Mouse (Mus musculus): Measurements from ENCODE around the gene Synpo2.

DNA sequence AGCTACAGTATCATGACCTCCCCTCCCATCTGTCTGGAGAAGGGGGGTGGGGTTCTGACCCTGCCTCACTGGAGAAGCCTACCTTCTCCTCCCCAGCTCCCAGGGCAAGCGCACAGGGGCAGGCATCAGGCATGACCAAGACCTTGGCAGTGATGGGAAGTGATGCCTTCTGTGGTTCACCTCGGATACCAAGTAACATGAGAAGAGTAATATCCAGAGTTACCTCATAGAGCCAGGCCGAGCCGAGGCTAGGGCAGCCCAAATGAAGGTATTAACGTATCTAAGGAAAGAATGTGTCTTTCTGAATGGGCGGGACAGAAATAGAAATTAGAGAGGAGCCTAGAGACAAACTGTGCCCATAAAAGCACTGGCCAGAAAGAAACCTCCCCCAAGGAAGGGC, 92.5 kb downstream of the Synpo2 start:
- TF ChIP-seq CTCF (IDR thresholded peaks at IDR 0.05): no peak
- no peak for TF ChIP-seq EP300 (IDR thresholded peaks at IDR 0.05)

Measured in lung, postnatal 0 days (tissue).